Comparison of ENCODE assay signal across 1 mouse cellular context in the genomic region with DNA sequence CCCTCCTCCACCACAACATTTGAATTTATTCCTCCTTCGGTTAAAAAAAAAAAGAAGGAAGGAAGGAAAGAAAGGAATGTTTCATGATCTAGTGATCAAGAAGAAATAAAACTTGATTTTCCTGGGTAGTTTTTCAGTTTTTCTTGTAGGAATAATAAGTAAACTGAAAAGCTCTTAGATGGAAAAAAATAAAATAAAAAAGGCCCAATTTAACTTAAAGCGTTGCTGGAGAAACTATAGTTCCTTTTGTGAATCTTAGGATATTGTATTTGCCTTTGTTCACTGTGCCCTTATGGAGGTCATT.
TF ChIP-seq lines count a peak whose summit lies in the region.

No protein-coding gene starts in this region.

TF ChIP-seq in MEL, 35 proteins besides CTCF, POLR2A, EP300 and RAD21 (continued from another document):
- TF ChIP-seq TCF12 (IDR thresholded peaks at IDR 0.05; ENCODE audit: low read depth, low read length) (0 out of 2 replicates have a peak, but pooled peaks have one; percentile 14), MEF2A (IDR thresholded peaks at IDR 0.05; ENCODE audit: extremely low read depth, insufficient replicate concordance, low read depth, low read length, poor library complexity, severe bottlenecking) (no peak), CHD2 (IDR thresholded peaks at IDR 0.05; ENCODE audit: low read length) (no peak), MYC (IDR thresholded peaks at IDR 0.05; ENCODE audit: low read depth, low read length) (no peak), TBP (IDR thresholded peaks at IDR 0.05; ENCODE audit: low read depth, low read length) (no peak), RCOR1 (IDR thresholded peaks at IDR 0.05; ENCODE audit: low read depth, low read length) (no peak), MAX (IDR thresholded peaks at IDR 0.05; ENCODE audit: low read length) (no peak)
TF ChIP-seq in MEL: peak in this region for 3.
